Mouse (Mus musculus) neural tube, embryonic 14.5 days (tissue): ENCODE results near the gene Olfr648. TPM values are rescaled to one million over a fixed set of nuclear protein-coding genes. Genes with fewer than 3 reads are reported as not detected.
A peak's percentile ranks its signal among the peaks of the same experiment; 100 is the strongest.

Source experiments
- ATAC-seq: fragments of 200-750 bp; cut with Nextera tagmentation; 2 replicates; pipeline ENCODE4 v1.8.0; 2017; ENCODE audit warnings: low read depth, mild to moderate bottlenecking, moderate TSS enrichment, moderate library complexity
- H3K27ac ChIP-seq: fragments of 300-500 bp; sonication (generic); 2 replicates; pipeline ENCODE4 v1.5.1; 2014; ENCODE audit warnings: low read depth, mild to moderate bottlenecking, control low read depth, low read length, moderate library complexity, mixed read lengths
- H3K27me3 ChIP-seq: fragments of 300-500 bp; sonication (generic); 2 replicates; pipeline ENCODE4 v1.6.1; 2014; ENCODE audit warnings: low read length; ENCODE audit not compliant: control insufficient read depth, insufficient read depth
- H3K36me3 ChIP-seq: fragments of 300-500 bp; sonication (generic); 2 replicates; pipeline ENCODE4 v1.6.1; 2014; ENCODE audit warnings: low read length, mixed read lengths; ENCODE audit not compliant: control insufficient read depth, insufficient read depth
- H3K4me1 ChIP-seq: fragments of 300-500 bp; sonication (generic); 2 replicates; pipeline ENCODE4 v1.6.1; 2014; ENCODE audit warnings: low read length; ENCODE audit not compliant: control insufficient read depth, insufficient read depth
- H3K4me2 ChIP-seq: fragments of 300-500 bp; sonication (generic); 2 replicates; pipeline ENCODE4 v1.6.1; 2014; ENCODE audit warnings: mild to moderate bottlenecking, low read depth, low read length, control low read depth
- H3K4me3 ChIP-seq: fragments of 300-500 bp; sonication (generic); 2 replicates; pipeline ENCODE4 v1.5.1; 2014; ENCODE audit warnings: low read depth, low read length, control low read depth, mixed read lengths
- H3K9ac ChIP-seq: fragments of 300-500 bp; sonication (generic); replicated peaks from 2 replicates; pipeline ENCODE4 v1.6.1; 2014; ENCODE audit warnings: low read depth, mild to moderate bottlenecking, control low read depth, low read length, mixed read lengths
- H3K9me3 ChIP-seq: fragments of 300-500 bp; sonication (generic); 2 replicates; pipeline ENCODE4 v1.6.1; 2016; ENCODE audit warnings: low read length; ENCODE audit not compliant: control insufficient read depth
- WGBS: fragments of 180-500 bp; shearing (Covaris S2); extraction: QIAGEN DNeasy Blood & Tissue Kit; methylation state at CpG from one replicate; pipeline ENCODE4 v1.1.7; 2014; 5-methylcytosine and 5-hydroxymethylcytosine counted together
- polyA plus RNA-seq: library from polyadenylated mRNA; unstranded; fragments of >200 nt; fragmentation: Nextera tagmentation; extraction: Ambion mirVana; gene quantifications from 2 replicates; pipeline ENCODE4 v1.2.1, GENCODE M21; 2014

Olfr648 gene
- 0.37 and 0.78 TPM in 2 replicates for polyA plus RNA-seq

- Histone ChIP-seq H3K4me1 (no peaks in the 10 kb centered on the region), H3K27me3 (no peaks in the 10 kb centered on the region), H3K4me3 (no peak within 1 kb of the TSS), H3K36me3 (no peaks in the 10 kb centered on the region), H3K9ac (no peak within 1 kb of the TSS), H3K9me3 (no peaks in the 10 kb centered on the region), H3K27ac (no peak within 1 kb of the TSS), H3K4me2 (no peak within 1 kb of the TSS)
- WGBS, result 87% methylated on average over 2 of the region's 2 CpGs
- ATAC-seq, result no peak
These were observed at the start of gene Olfr648 for GRCm38 (mm10) chr7:104183292-104183691. Olfr648 (minus strand) TSS chr7:104183392.

- H3K27me3 ChIP-seq, result no peaks in the 10 kb centered on the region
- ATAC-seq, result no peak
- H3K9me3 ChIP-seq, result no peaks in the 10 kb centered on the region
- no peak overlapping the region for H3K27ac ChIP-seq
- H3K4me1 ChIP-seq, result no peaks in the 10 kb centered on the region
- no peak overlapping the region for H3K9ac ChIP-seq
- H3K4me2 ChIP-seq, result no peak overlapping the region
- no peak overlapping the region for H3K4me3 ChIP-seq
- H3K36me3 ChIP-seq, result no peaks in the 10 kb centered on the region
- WGBS, result 37% methylated on average over 2 of the region's 2 CpGs
These were observed 48.0 kb upstream of the Olfr648 start for GRCm38 (mm10) chr7:104231203-104231602.

GRCm38 (mm10) chr7:104218701-104219569 lies 35.7 kb upstream of the Olfr648 start, which contains the start of gene Trim6:
Trim6 (plus strand) TSS chr7:104218793.
- no peaks in the 10 kb centered on the region for H3K9me3 ChIP-seq
- peak; percentile 65; the same call in 1 of the 2 replicates for ATAC-seq
- H3K4me1 ChIP-seq, result no peaks in the 10 kb centered on the region
- peak within 1 kb of the TSS; percentile 37 for H3K4me2 ChIP-seq
- no peak within 1 kb of the TSS for H3K27ac ChIP-seq
- 2% methylated on average over 37 of the region's 37 CpGs for WGBS
- H3K9ac ChIP-seq, result no peak within 1 kb of the TSS
- no peaks in the 10 kb centered on the region for H3K36me3 ChIP-seq
- H3K27me3 ChIP-seq, result no peaks in the 10 kb centered on the region
- peak within 1 kb of the TSS; percentile 2 for H3K4me3 ChIP-seq

- no peaks in the 10 kb centered on the region for H3K9me3 ChIP-seq
- WGBS, result 87% methylated on average over 2 of the region's 2 CpGs
- no peak overlapping the region for H3K4me2 ChIP-seq
- H3K36me3 ChIP-seq, result no peaks in the 10 kb centered on the region
- H3K27me3 ChIP-seq, result no peaks in the 10 kb centered on the region
- H3K27ac ChIP-seq, result no peak overlapping the region
- no peak overlapping the region for H3K9ac ChIP-seq
- no peak for ATAC-seq
- H3K4me1 ChIP-seq, result no peaks in the 10 kb centered on the region
- no peak overlapping the region for H3K4me3 ChIP-seq
These were observed 34.7 kb upstream of the Olfr648 start for GRCm38 (mm10) chr7:104217881-104218280.

- Histone ChIP-seq H3K27ac (no peak overlapping the region), H3K4me1 (no peaks in the 10 kb centered on the region), H3K9ac (no peak overlapping the region), H3K27me3 (no peaks in the 10 kb centered on the region), H3K9me3 (no peaks in the 10 kb centered on the region), H3K36me3 (no peaks in the 10 kb centered on the region), H3K4me3 (no peak overlapping the region), H3K4me2 (no peak overlapping the region)
- ATAC-seq, result no peak
- WGBS, result 59% methylated on average over 1 of the region's 1 CpGs
These were observed 32.9 kb upstream of the Olfr648 start for GRCm38 (mm10) chr7:104216011-104216535.

- no peaks in the 10 kb centered on the region for H3K4me1 ChIP-seq
- no peak overlapping the region for H3K4me3 ChIP-seq
- 92% methylated on average over 7 of the region's 7 CpGs for WGBS
- H3K27me3 ChIP-seq, result no peaks in the 10 kb centered on the region
- no peak for ATAC-seq
- H3K27ac ChIP-seq, result no peak overlapping the region
- H3K36me3 ChIP-seq, result no peaks in the 10 kb centered on the region
- H3K9me3 ChIP-seq, result no peaks in the 10 kb centered on the region
- no peak overlapping the region for H3K9ac ChIP-seq
- H3K4me2 ChIP-seq, result no peak overlapping the region
These were observed 23.0 kb upstream of the Olfr648 start for GRCm38 (mm10) chr7:104206197-104206596.

GRCm38 (mm10) chr7:104199822-104200221 lies 16.6 kb upstream of the Olfr648 start:
- WGBS, result 9% methylated on average over 5 of the region's 5 CpGs

GRCm38 (mm10) chr7:104195885-104196284 lies 12.7 kb upstream of the Olfr648 start, which contains the start of gene Olfr649:
Olfr649 (minus strand) TSS chr7:104195985.
- Histone ChIP-seq H3K4me3 (no peak within 1 kb of the TSS), H3K27ac (no peak within 1 kb of the TSS), H3K27me3 (no peaks in the 10 kb centered on the region), H3K4me1 (no peaks in the 10 kb centered on the region), H3K9me3 (no peaks in the 10 kb centered on the region), H3K9ac (no peak within 1 kb of the TSS), H3K36me3 (no peaks in the 10 kb centered on the region), H3K4me2 (no peak within 1 kb of the TSS)
- 86% methylated on average over 6 of the region's 6 CpGs for WGBS
- no peak for ATAC-seq

More at GRCm38 (mm10) chr7:104199822-104200221, 16.6 kb upstream of the Olfr648 start:
- H3K27ac ChIP-seq, result no peak overlapping the region
- H3K4me1 ChIP-seq, result no peaks in the 10 kb centered on the region
- H3K9ac ChIP-seq, result no peak overlapping the region
- no peaks in the 10 kb centered on the region for H3K9me3 ChIP-seq
- H3K4me2 ChIP-seq, result no peak overlapping the region
- H3K27me3 ChIP-seq, result no peaks in the 10 kb centered on the region
- no peak; the same call in 1 of the 2 replicates for ATAC-seq
- no peaks in the 10 kb centered on the region for H3K36me3 ChIP-seq
- no peak overlapping the region for H3K4me3 ChIP-seq

GRCm38 (mm10) chr7:104191275-104191674 lies 8.1 kb upstream of the Olfr648 start:
- Histone ChIP-seq H3K9ac (no peak overlapping the region), H3K9me3 (no peaks in the 10 kb centered on the region), H3K4me1 (no peaks in the 10 kb centered on the region), H3K4me2 (no peak overlapping the region), H3K36me3 (no peaks in the 10 kb centered on the region), H3K27me3 (no peaks in the 10 kb centered on the region), H3K27ac (no peak overlapping the region), H3K4me3 (no peak overlapping the region)
- 65% methylated on average over 9 of the region's 9 CpGs for WGBS
- ATAC-seq, result no peak
